Mouse (Mus musculus): Measurements from ENCODE around the gene Gp1ba.

DNA sequence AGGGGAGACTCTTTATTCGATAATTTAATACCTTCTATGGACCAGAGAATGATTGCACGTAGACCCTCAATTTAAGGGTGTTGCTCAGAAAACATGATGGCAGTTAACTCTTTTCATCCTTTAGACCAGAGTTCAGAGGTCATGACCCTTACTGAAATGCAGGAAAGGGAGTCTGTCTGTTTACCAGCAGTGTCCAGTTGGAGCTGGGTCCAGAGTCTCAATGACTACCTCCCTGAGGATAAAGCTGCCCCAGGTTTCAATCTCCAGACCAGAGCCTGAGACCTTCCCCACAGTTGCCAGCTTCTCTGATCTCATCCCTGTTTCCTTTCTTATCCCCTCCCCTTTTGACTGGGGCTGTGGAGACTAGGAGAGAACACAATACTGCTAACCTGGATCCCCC, 39.7 kb downstream of the Gp1ba start:
- TF ChIP-seq CTCF (conservative IDR thresholded peaks at IDR 0.05; ENCODE audit: insufficient read depth, insufficient read length, low read depth, low read length) (no peak), POLR2A (IDR thresholded peaks at IDR 0.05; ENCODE audit: low read depth, low read length) (no peak)
